Mouse (Mus musculus) liver, embryonic 14.5 days (tissue): Measurements from ENCODE around the gene Nup205.

Source experiments
- CTCF ChIP-seq: IDR thresholded peaks from 2 replicates; pipeline ENCODE4 v1.5.1; 2016; ENCODE audit warnings: antibody characterized with exemption, low read depth, control low read depth
- EP300 ChIP-seq: IDR thresholded peaks from 2 replicates; pipeline ENCODE4 v1.6.1; 2016; ENCODE audit warnings: antibody characterized with exemption, low read depth

DNA sequence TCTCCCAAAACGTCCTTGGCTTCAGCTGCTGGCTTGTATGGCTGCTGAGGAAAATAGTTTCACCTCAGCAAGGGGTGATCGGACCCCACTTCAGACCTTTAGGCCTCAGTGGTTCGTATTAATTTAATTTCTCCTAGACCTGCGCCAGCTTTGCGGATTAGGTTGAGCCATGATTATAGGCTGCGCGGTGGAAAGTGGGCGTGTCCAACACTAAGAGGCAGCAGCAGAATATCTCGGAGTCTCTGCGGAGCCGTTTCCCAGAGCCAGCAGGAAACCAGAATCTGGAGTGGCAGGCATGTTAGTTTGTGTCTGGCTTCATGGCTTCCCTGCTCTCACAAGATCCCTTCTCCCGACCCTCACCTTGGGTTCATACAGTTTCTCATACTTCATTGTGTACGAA is 92.4 kb downstream of the Nup205 start:
- TF ChIP-seq EP300 (no peak), CTCF (no peak)
